Mouse (Mus musculus): ENCODE data around the gene Parp6. TPM values are rescaled to one million over a fixed set of nuclear protein-coding genes. Genes with fewer than 3 reads are reported as not detected.

Gene Parp6
- polyA plus RNA-seq, 1 experiment from 2014 or later = 20.0 TPM

DNA sequence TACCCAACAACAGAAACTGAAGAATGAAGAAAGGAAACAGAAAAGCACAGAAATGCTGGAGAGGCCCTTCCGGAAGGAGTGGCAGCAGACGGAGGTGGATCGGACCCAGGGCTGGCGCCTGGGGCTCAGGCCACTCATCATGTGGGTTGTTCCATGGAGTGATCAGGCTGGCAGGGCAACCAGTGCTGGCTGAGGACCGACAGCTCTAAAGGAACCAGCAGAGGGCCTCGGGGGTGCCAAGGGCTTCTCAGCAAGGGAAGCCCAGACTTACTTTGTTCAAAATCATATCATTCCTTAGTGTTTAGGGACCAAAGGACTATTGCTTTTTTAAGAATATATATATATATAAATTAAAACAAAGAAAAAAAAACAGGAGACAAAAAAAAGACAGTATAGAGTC, 11.1 kb upstream of the Parp6 start:
- Histone ChIP-seq H3K4me3 (no peak overlapping the region), H3K4me2 (no peak overlapping the region), H3K27me3 (replicated peaks) (peaks cover 48% of the 10 kb centered on the region), H3K27ac (ENCODE audit: poor library complexity, severe bottlenecking) (no peak overlapping the region), H3K36me3 (no peaks in the 10 kb centered on the region), H3K4me1 (replicated peaks) (no peaks in the 10 kb centered on the region), H3K9me3 (replicated peaks) (no peaks in the 10 kb centered on the region), H3K9ac (no peak overlapping the region)
- ATAC-seq (ENCODE audit: insufficient number of reproducible peaks, low FRiP score) = no peak
- WGBS = 49% methylated on average over 6 of the region's 6 CpGs

DNA sequence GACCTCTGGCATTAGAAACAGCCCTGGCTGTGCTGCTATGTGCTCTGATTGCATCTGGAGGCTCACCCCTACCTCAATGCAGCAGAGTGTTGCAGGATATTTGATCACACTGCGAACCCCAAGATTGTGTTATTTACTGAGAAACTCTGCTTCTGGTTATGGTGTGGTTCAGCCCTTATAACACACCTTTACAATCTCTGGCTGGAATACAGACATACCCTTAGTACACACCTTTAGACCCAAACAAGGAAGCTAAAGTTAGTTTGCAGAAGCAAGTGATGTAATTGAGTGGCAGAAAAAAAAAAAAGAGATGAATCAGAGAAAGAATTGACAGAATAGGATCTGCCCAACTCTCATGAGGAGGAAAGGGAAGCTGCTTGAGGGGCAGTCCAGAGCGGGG, 6.1 kb upstream of the Parp6 start:
- no peaks in the 10 kb centered on the region for H3K4me1 ChIP-seq (replicated peaks)
- no peak overlapping the region for H3K27ac ChIP-seq (ENCODE audit: poor library complexity, severe bottlenecking)
- H3K9me3 ChIP-seq (replicated peaks) = no peaks in the 10 kb centered on the region
- H3K9ac ChIP-seq = no peak overlapping the region
- 87% methylated on average over 2 of the region's 2 CpGs for WGBS
- no peak overlapping the region for H3K4me2 ChIP-seq
- no peak overlapping the region for H3K4me3 ChIP-seq
- ATAC-seq (ENCODE audit: insufficient number of reproducible peaks, low FRiP score) = no peak
- H3K27me3 ChIP-seq (replicated peaks) = peaks cover 3% of the 10 kb centered on the region; the same call in 1 of the 2 replicates
- H3K36me3 ChIP-seq = no peaks in the 10 kb centered on the region

DNA sequence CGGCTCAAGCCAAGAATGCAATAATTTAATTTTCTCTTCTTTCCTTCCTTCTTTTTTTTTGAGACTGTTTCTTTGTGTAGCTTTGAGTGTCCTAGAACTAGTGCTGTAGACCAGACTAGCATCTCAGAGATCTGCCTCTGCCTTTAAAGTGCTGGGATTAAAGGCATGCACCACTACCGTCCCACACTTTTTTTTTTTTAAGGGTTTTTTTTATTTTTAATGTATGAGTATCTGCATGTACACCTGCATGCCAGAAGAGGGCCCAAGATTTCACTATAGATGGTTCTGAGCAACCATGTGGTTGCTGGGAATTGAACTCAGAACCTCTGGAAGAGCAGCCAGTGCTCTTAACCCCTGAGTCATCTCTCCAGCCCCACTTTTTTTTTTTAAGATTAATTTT, 1.3 kb upstream of the Parp6 start:
- H3K4me1 ChIP-seq (replicated peaks) = peaks cover 10% of the 10 kb centered on the region; the same call in 1 of the 2 replicates
- WGBS = 96% methylated on average over 2 of the region's 2 CpGs
- H3K9me3 ChIP-seq (replicated peaks) = no peaks in the 10 kb centered on the region
- no peak overlapping the region for H3K27ac ChIP-seq (ENCODE audit: poor library complexity, severe bottlenecking)
- no peaks in the 10 kb centered on the region for H3K36me3 ChIP-seq
- no peak overlapping the region for H3K4me3 ChIP-seq
- no peak overlapping the region for H3K9ac ChIP-seq
- no peak overlapping the region for H3K4me2 ChIP-seq
- no peaks in the 10 kb centered on the region; the same call in 1 of the 2 replicates for H3K27me3 ChIP-seq (replicated peaks)
- no peak for ATAC-seq (ENCODE audit: insufficient number of reproducible peaks, low FRiP score)

DNA sequence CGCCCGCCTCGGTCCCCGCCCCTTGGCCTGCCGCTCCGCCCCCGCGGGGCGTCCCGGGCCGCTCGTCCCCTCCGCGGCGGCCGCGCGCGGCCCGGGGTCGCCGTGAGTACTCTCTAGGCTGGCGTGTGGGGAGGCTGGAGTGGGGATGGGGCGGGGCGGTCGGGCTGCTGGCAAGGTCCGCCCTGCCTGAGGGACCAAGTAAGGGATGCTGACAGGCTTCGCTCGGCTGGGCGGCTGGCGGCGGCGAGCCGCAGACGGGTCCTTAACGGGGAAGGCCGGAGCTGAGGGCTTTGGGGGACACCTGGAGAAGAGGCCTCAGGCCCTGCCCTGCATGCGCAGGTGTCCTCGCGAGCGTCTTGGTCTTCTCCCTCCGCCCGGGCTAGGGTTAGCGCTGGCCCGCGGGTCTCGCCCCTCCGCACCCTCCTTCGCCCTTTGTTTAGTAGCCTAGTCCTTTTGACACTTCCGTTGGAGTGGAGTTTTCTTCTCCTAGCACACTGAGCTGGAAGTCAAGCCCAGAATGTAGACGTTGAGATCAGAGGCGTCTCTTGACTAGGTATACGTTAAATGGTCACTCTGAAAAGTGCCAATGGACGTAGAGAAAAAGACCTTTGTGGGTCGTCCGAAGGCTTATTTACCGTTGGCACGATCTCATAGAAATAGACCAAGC, 356 bp downstream of the Parp6 start:
- H3K36me3 ChIP-seq = peaks cover 3% of the 10 kb centered on the region; the same call in 1 of the 2 replicates
- H3K4me3 ChIP-seq = peak overlapping the region; percentile 95
- no peaks in the 10 kb centered on the region for H3K27me3 ChIP-seq (replicated peaks)
- peaks cover 10% of the 10 kb centered on the region; the same call in 1 of the 2 replicates for H3K4me1 ChIP-seq (replicated peaks)
- no peaks in the 10 kb centered on the region for H3K9me3 ChIP-seq (replicated peaks)
- peak overlapping the region; percentile 96 for H3K27ac ChIP-seq (ENCODE audit: poor library complexity, severe bottlenecking)
- peak overlapping the region; percentile 94 for H3K9ac ChIP-seq
- peak overlapping the region; percentile 78 for H3K4me2 ChIP-seq
- no peak; the same call in 1 of the 2 replicates for ATAC-seq (ENCODE audit: insufficient number of reproducible peaks, low FRiP score)
- under 1% methylated on average over 58 of the region's 58 CpGs for WGBS

DNA sequence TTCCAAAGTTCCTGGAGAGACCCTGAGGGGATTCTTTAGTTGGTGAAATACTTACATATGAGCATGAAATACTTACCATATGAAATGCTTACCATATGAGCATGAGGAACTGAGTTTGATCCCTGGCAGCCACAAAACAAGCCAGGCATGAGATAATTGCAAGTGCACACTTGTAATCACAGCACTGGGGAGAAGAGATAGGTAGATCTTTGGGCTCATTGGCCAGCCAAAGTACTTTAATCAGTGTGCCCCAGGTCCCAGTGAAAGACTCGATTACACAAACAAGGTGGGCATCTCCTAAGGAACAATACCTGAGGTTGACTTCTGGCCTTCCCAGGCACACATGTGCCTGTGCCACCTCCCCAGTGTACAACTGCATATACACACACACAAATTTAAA, 21.3 kb downstream of the Parp6 start:
- H3K4me1 ChIP-seq (replicated peaks) = no peaks in the 10 kb centered on the region
- no peak overlapping the region for H3K27ac ChIP-seq (ENCODE audit: poor library complexity, severe bottlenecking)
- no peaks in the 10 kb centered on the region for H3K9me3 ChIP-seq (replicated peaks)
- H3K27me3 ChIP-seq (replicated peaks) = no peaks in the 10 kb centered on the region
- H3K4me2 ChIP-seq = no peak overlapping the region
- no peak overlapping the region for H3K9ac ChIP-seq
- WGBS = 74% methylated on average over 1 of the region's 1 CpGs
- no peak for ATAC-seq (ENCODE audit: insufficient number of reproducible peaks, low FRiP score)
- H3K36me3 ChIP-seq = peaks cover 70% of the 10 kb centered on the region
- no peak overlapping the region for H3K4me3 ChIP-seq

- no peak overlapping the region for H3K9ac ChIP-seq
- H3K4me3 ChIP-seq = no peak overlapping the region
- no peaks in the 10 kb centered on the region for H3K9me3 ChIP-seq (replicated peaks)
- H3K36me3 ChIP-seq = peaks cover 64% of the 10 kb centered on the region
- no peaks in the 10 kb centered on the region for H3K4me1 ChIP-seq (replicated peaks)
- no peak overlapping the region for H3K27ac ChIP-seq (ENCODE audit: poor library complexity, severe bottlenecking)
- no peak overlapping the region for H3K4me2 ChIP-seq
- H3K27me3 ChIP-seq (replicated peaks) = no peaks in the 10 kb centered on the region
- no peak for ATAC-seq (ENCODE audit: insufficient number of reproducible peaks, low FRiP score)
- WGBS = 89% methylated on average over 4 of the region's 4 CpGs
These were observed 22.9 kb downstream of the Parp6 start for GRCm38 (mm10) chr9:59639936-59640335.

GRCm38 (mm10) chr9:59641320-59641719, 24.2 kb downstream of the Parp6 start:
- no peak overlapping the region for H3K4me2 ChIP-seq
- WGBS = 78% methylated on average over 2 of the region's 2 CpGs
- no peaks in the 10 kb centered on the region for H3K27me3 ChIP-seq (replicated peaks)
- H3K9ac ChIP-seq = no peak overlapping the region
- no peak overlapping the region for H3K27ac ChIP-seq (ENCODE audit: poor library complexity, severe bottlenecking)
- ATAC-seq (ENCODE audit: insufficient number of reproducible peaks, low FRiP score) = no peak
- peaks cover 59% of the 10 kb centered on the region for H3K36me3 ChIP-seq
- H3K4me1 ChIP-seq (replicated peaks) = no peaks in the 10 kb centered on the region
- no peaks in the 10 kb centered on the region for H3K9me3 ChIP-seq (replicated peaks)
- H3K4me3 ChIP-seq = no peak overlapping the region

- ATAC-seq (ENCODE audit: insufficient number of reproducible peaks, low FRiP score) = no peak
- Histone ChIP-seq H3K36me3 (peaks cover 42% of the 10 kb centered on the region), H3K9ac (no peak overlapping the region), H3K27ac (ENCODE audit: poor library complexity, severe bottlenecking) (no peak overlapping the region), H3K4me3 (no peak overlapping the region), H3K27me3 (replicated peaks) (no peaks in the 10 kb centered on the region), H3K4me2 (no peak overlapping the region), H3K4me1 (replicated peaks) (no peaks in the 10 kb centered on the region), H3K9me3 (replicated peaks) (no peaks in the 10 kb centered on the region)
- WGBS = 95% methylated on average over 4 of the region's 4 CpGs
These were observed 32.8 kb downstream of the Parp6 start for GRCm38 (mm10) chr9:59649911-59650310.

- WGBS = 24% methylated on average over 3 of the region's 3 CpGs
- Histone ChIP-seq H3K9me3 (replicated peaks) (no peaks in the 10 kb centered on the region), H3K27me3 (replicated peaks) (no peaks in the 10 kb centered on the region), H3K4me2 (no peak overlapping the region), H3K4me3 (no peak overlapping the region), H3K9ac (no peak overlapping the region), H3K36me3 (peaks cover 30% of the 10 kb centered on the region), H3K27ac (ENCODE audit: poor library complexity, severe bottlenecking) (no peak overlapping the region), H3K4me1 (replicated peaks) (peaks cover 3% of the 10 kb centered on the region; the same call in 1 of the 2 replicates)
- ATAC-seq (ENCODE audit: insufficient number of reproducible peaks, low FRiP score) = no peak
These were observed 36.3 kb downstream of the Parp6 start for GRCm38 (mm10) chr9:59653371-59653770.

- 77% methylated on average over 2 of the region's 2 CpGs for WGBS
- ATAC-seq (ENCODE audit: insufficient number of reproducible peaks, low FRiP score) = no peak
- no peak overlapping the region for H3K9ac ChIP-seq
- H3K4me1 ChIP-seq (replicated peaks) = peaks cover 12% of the 10 kb centered on the region
- no peak overlapping the region for H3K27ac ChIP-seq (ENCODE audit: poor library complexity, severe bottlenecking)
- peaks cover 19% of the 10 kb centered on the region for H3K36me3 ChIP-seq
- H3K27me3 ChIP-seq (replicated peaks) = no peaks in the 10 kb centered on the region
- no peak overlapping the region for H3K4me3 ChIP-seq
- no peak overlapping the region for H3K4me2 ChIP-seq
- H3K9me3 ChIP-seq (replicated peaks) = no peaks in the 10 kb centered on the region
These were observed 37.4 kb downstream of the Parp6 start for GRCm38 (mm10) chr9:59654450-59654983.

- peak within 1 kb of the TSS; percentile 89 for H3K4me3 ChIP-seq
- H3K27me3 ChIP-seq (replicated peaks) = no peaks in the 10 kb centered on the region
- H3K9me3 ChIP-seq (replicated peaks) = no peaks in the 10 kb centered on the region
- H3K4me1 ChIP-seq (replicated peaks) = peaks cover 28% of the 10 kb centered on the region
- peak within 1 kb of the TSS; percentile 82 for H3K4me2 ChIP-seq
- peaks cover 15% of the 10 kb centered on the region for H3K36me3 ChIP-seq
- H3K27ac ChIP-seq (ENCODE audit: poor library complexity, severe bottlenecking) = peak within 1 kb of the TSS; percentile 99
- peak within 1 kb of the TSS; percentile 94 for H3K9ac ChIP-seq
- WGBS = under 1% methylated on average over 46 of the region's 46 CpGs
- peak; percentile 94 for ATAC-seq (ENCODE audit: insufficient number of reproducible peaks, low FRiP score)
These were observed 39.0 kb downstream of the Parp6 start, which contains the start of gene Pkm for GRCm38 (mm10) chr9:59655958-59656634. Gene Pkm, plus strand, starts transcription at chr9:59656368.

Data from heart, embryonic 12.5 days (tissue).